In the genomic region with DNA sequence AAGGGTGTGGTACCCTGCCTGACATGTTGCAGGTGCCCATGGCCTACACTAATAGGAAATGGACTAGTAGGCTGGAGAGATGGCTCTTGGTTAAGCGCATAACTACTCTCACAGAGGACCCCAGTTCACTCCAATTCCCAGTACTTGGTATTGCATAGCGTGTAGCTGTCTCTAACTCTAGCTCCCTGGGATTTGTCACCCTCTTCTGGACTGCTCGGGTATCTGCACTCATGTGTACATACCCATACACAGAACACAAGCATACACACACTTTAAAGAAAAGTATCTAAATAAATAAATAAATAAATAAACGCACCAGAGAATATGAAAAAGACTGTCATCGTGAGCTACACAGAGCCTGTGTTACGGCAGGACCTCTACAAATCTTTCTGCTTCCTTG, we compare ENCODE assay signal across 23 mouse cellular contexts.
DNase-seq lines count a peak whose midpoint lies in the region; ATAC-seq and TF ChIP-seq lines count a peak whose summit lies in the region.
"Had no signal": no experiment of that assay in that cellular context is flagged by ENCODE, and none has a peak within 500 bp of the region (broad histone marks: within the 10 kb centered on the region; RNA-seq: fewer than 3 reads in every experiment).

No protein-coding gene starts in this region.

- no peaks in the 10 kb centered on the region for H3K9me3 ChIP-seq in kidney, embryonic 14.5 days (ENCODE audit: control insufficient read depth, low read length)
- H3K9me3 ChIP-seq in E14TG2a.4 (ENCODE audit: low read length): no peaks in the 10 kb centered on the region
- H3K9me3 ChIP-seq in ES-E14 (ENCODE audit: control insufficient read depth, insufficient read depth, low read depth, low read length): no peaks in the 10 kb centered on the region
- H3K9me3 ChIP-seq in limb, embryonic 13.5 days: no peaks in the 10 kb centered on the region; the same call in 1 of the 2 replicates
- no peaks in the 10 kb centered on the region for H3K9me3 ChIP-seq in neural tube, embryonic 15.5 days (replicated peaks)
- H3K9me3 ChIP-seq: embryonic facial prominence, embryonic 15.5 days; hindbrain, embryonic 15.5 days; limb, embryonic 12.5 days; liver, embryonic 12.5 days; midbrain, embryonic 13.5 days had no signal

- ATAC-seq in kidney, embryonic 14.5 days (ENCODE audit: low FRiP score, low TSS enrichment): peak; percentile 16; the same call in 1 of the 2 replicates
- 0 out of 2 replicates have a peak, but pooled peaks have one; percentile 44 for ATAC-seq in limb, embryonic 13.5 days (ENCODE audit: low FRiP score, low read depth)
- no peak for ATAC-seq in neural tube, embryonic 15.5 days (ENCODE audit: low FRiP score)
- ATAC-seq: activated CD4-positive, CD25-positive, alpha-beta regulatory T cell, adult 4 months; liver, embryonic 12.5 days; midbrain, embryonic 13.5 days; Patski had no signal

- TF ChIP-seq CTCF in E14TG2a.4 (conservative IDR thresholded peaks at IDR 0.05; ENCODE audit: low read length): peak; percentile 65

- no peaks in the 10 kb centered on the region for H3K27me3 ChIP-seq in kidney, embryonic 14.5 days (ENCODE audit: control insufficient read depth, insufficient read depth, low read length)
- H3K27me3 ChIP-seq in E14TG2a.4 (ENCODE audit: insufficient read depth, low read length): peaks cover 10% of the 10 kb centered on the region; the same call in 1 of the 2 replicates
- no peaks in the 10 kb centered on the region for H3K27me3 ChIP-seq in limb, embryonic 13.5 days
- H3K27me3 ChIP-seq in neural tube, embryonic 15.5 days (replicated peaks): no peaks in the 10 kb centered on the region
- H3K27me3 ChIP-seq: embryonic facial prominence, embryonic 15.5 days; hindbrain, embryonic 15.5 days; limb, embryonic 12.5 days; liver, embryonic 12.5 days; midbrain, embryonic 13.5 days; Patski had no signal

- no peak for DNase-seq in kidney, postnatal 36 days
- no peak for DNase-seq in ES-E14 (ENCODE audit: low read depth, low spot score)
- DNase-seq in urinary bladder, postnatal 14 days (ENCODE audit: low spot score): no peak
- DNase-seq: adrenal gland, adult 8-10 months; cerebellum, adult 11-12 months; cerebellum, postnatal 10 days; gastrocnemius, postnatal 36 days; kidney, adult 2 months; lung, adult 18-20 months; lung, postnatal 10 days; right cerebral cortex, postnatal 14 days; thymus, postnatal 14 days had no signal

- H3K4me3 ChIP-seq in kidney, embryonic 14.5 days (ENCODE audit: low read length): no peak overlapping the region
- no peak overlapping the region for H3K4me3 ChIP-seq in E14TG2a.4 (replicated peaks; ENCODE audit: low read length)
- no peak overlapping the region for H3K4me3 ChIP-seq in ES-E14 (ENCODE audit: insufficient read depth in 1 of 2, low read depth in 1 of 2, low read length in 2 of 2, poor library complexity in 1 of 2, severe bottlenecking in 1 of 2)
- no peak overlapping the region for H3K4me3 ChIP-seq in limb, embryonic 13.5 days
- no peak overlapping the region for H3K4me3 ChIP-seq in neural tube, embryonic 15.5 days (replicated peaks)
- H3K4me3 ChIP-seq: embryonic facial prominence, embryonic 15.5 days; hindbrain, embryonic 15.5 days; limb, embryonic 12.5 days; liver, embryonic 12.5 days; midbrain, embryonic 13.5 days had no signal

- no peaks in the 10 kb centered on the region for H3K36me3 ChIP-seq in kidney, embryonic 14.5 days (ENCODE audit: control insufficient read depth, insufficient read depth, low read length)
- no peaks in the 10 kb centered on the region for H3K36me3 ChIP-seq in E14TG2a.4 (ENCODE audit: insufficient read depth, low read length)
- no peaks in the 10 kb centered on the region for H3K36me3 ChIP-seq in ES-E14 (ENCODE audit: control insufficient read depth, insufficient read depth, low read length, poor library complexity, severe bottlenecking)
- H3K36me3 ChIP-seq in limb, embryonic 13.5 days: no peaks in the 10 kb centered on the region
- H3K36me3 ChIP-seq in neural tube, embryonic 15.5 days: no peaks in the 10 kb centered on the region
- H3K36me3 ChIP-seq: embryonic facial prominence, embryonic 15.5 days; hindbrain, embryonic 15.5 days; limb, embryonic 12.5 days; liver, embryonic 12.5 days; midbrain, embryonic 13.5 days had no signal

- no peak overlapping the region for H3K9ac ChIP-seq in kidney, embryonic 14.5 days (ENCODE audit: low read depth, low read length)
- H3K9ac ChIP-seq in ES-E14 (ENCODE audit: insufficient read depth, low read depth, low read length, poor library complexity, severe bottlenecking): no peak overlapping the region
- no peak overlapping the region for H3K9ac ChIP-seq in limb, embryonic 13.5 days
- no peak overlapping the region for H3K9ac ChIP-seq in neural tube, embryonic 15.5 days (replicated peaks)
- H3K9ac ChIP-seq: embryonic facial prominence, embryonic 15.5 days; hindbrain, embryonic 15.5 days; limb, embryonic 12.5 days; liver, embryonic 12.5 days; midbrain, embryonic 13.5 days had no signal

- no peak overlapping the region for H3K4me2 ChIP-seq in kidney, embryonic 14.5 days (replicated peaks; ENCODE audit: low read depth, low read length)
- no peak overlapping the region for H3K4me2 ChIP-seq in limb, embryonic 13.5 days (replicated peaks)
- H3K4me2 ChIP-seq in neural tube, embryonic 15.5 days: no peak overlapping the region
- H3K4me2 ChIP-seq: embryonic facial prominence, embryonic 15.5 days; hindbrain, embryonic 15.5 days; limb, embryonic 12.5 days; liver, embryonic 12.5 days; midbrain, embryonic 13.5 days had no signal

- WGBS in kidney, embryonic 14.5 days: 89% methylated on average over 6 of the region's 6 CpGs
- WGBS in limb, embryonic 13.5 days: 81% methylated on average over 6 of the region's 6 CpGs
- WGBS in neural tube, embryonic 15.5 days: 92% methylated on average over 6 of the region's 6 CpGs

- no peak overlapping the region for H3K27ac ChIP-seq in kidney, embryonic 14.5 days (ENCODE audit: low read depth, low read length)
- H3K27ac ChIP-seq in ES-E14 (ENCODE audit: insufficient read depth, low read depth, low read length, poor library complexity, severe bottlenecking): no peak overlapping the region
- H3K27ac ChIP-seq in limb, embryonic 13.5 days: no peak overlapping the region
- H3K27ac ChIP-seq in neural tube, embryonic 15.5 days (replicated peaks): no peak overlapping the region
- H3K27ac ChIP-seq: embryonic facial prominence, embryonic 15.5 days; hindbrain, embryonic 15.5 days; limb, embryonic 12.5 days; liver, embryonic 12.5 days; midbrain, embryonic 13.5 days had no signal

- peaks cover 10% of the 10 kb centered on the region; the same call in 1 of the 2 replicates for H3K4me1 ChIP-seq in kidney, embryonic 14.5 days (ENCODE audit: control insufficient read depth, insufficient read depth, low read length)
- H3K4me1 ChIP-seq in E14TG2a.4 (replicated peaks; ENCODE audit: low read depth, low read length) (peaks cover 16% of the 10 kb centered on the region), ES-E14 (ENCODE audit: control insufficient read depth in 2 of 2, insufficient read depth in 2 of 2, low read length in 2 of 2, poor library complexity in 1 of 2) (no peaks in the 10 kb centered on the region)
- peaks cover 18% of the 10 kb centered on the region for H3K4me1 ChIP-seq in limb, embryonic 13.5 days
- H3K4me1 ChIP-seq in neural tube, embryonic 15.5 days: no peaks in the 10 kb centered on the region
- H3K4me1 ChIP-seq: hindbrain, embryonic 15.5 days; liver, embryonic 12.5 days had no signal

- in situ Hi-C loops in ES-E14 (cut with MboI; ENCODE audit: low sequenced_read_pairs in 2 of 2, unreplicated experiment in 2 of 2): no loop called here

TF ChIP-seq in ES-E14, 5 proteins besides CTCF, POLR2A, EP300 and RAD21:
- TF ChIP-seq ZNF384 (IDR thresholded peaks at IDR 0.05; ENCODE audit: low read depth, low read length) (no peak), ZC3H11A (IDR thresholded peaks at IDR 0.05; ENCODE audit: borderline replicate concordance, low read depth, low read length) (peak; percentile 89)
